Mouse (Mus musculus): ENCODE results near the gene Ell3.

Gene Ell3

GRCm38 (mm10) chr2:121446506-121446905 lies 2.4 kb upstream of the Ell3 start:
- DNase-seq = no peak

DNA sequence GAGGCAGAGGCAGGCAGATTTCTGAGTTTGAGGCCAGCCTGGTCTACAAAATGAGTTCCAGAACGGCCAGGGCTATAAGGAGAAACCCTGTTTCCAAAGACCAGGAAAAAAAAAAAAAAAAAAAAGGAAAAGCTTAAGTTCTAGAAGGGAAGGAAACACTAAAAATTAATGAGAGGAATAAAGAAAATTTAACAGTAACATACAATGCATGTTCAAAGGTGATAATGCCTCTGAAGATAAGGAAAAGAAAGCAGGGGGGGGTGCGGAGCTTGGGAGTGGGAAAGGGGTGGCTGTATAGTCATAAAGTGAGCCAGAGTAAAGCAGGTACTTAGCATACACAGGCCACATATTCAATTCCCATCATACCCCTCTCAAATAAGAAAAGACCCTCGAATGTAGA lies 1.0 kb upstream of the Ell3 start:
- DNase-seq = no peak

DNA sequence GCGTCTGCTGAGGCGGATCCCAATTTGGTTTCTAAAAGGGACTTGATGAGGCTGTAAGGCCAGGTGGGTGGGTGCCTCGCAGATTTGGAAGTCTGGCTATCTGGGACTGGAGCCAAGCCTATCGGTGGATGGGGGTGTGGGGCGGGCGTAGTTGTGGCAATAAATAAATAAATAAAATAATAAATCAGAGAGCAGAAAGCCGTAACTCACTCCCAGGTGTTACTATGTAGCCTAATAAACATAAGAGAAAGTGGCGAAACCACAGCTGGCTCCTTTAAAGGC lies 1.1 kb downstream of the Ell3 start:
- no peak for DNase-seq

GRCm38 (mm10) chr2:121442259-121443067 lies 1.6 kb downstream of the Ell3 start:
- peak; percentile 54 for DNase-seq

GRCm38 (mm10) chr2:121441800-121442199 lies 2.3 kb downstream of the Ell3 start:
- DNase-seq = peak; percentile 5

DNA sequence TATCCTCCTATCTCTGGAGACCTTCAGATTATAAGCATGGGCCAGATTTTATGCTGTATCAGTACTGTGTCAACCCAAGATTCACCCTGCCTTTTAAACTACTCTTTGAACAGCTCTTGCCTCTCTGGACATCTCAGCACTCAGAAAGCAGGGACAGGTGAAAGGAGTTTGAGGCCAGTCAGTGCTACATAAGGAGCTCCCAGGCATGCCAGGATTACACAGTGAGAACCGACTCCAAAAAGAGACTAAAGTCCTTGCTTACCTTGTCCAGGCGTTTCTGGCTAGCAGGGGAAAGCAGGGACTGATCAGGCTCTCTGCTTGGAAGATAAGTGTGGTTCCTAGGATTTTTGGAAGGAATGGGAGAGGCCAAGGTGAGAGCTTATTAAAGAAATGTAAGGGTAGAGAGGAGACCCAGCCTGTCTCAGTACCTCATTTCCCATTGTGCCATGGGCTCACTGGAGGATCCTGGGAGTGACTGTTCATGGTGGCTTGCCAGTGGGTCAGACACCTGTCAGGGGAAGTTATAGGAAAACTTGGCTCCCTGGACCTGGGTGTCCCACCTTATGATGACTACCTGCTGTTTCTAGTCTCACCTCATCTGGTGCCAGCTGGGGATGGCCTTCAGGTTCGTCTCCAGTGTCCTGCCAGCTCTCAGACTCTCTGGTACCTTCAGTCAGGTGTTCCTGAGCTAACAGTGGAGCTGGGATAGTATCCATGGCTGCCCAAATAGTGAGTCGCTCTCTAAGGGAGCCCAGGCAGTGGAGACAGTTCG lies 3.1 kb downstream of the Ell3 start:
- no peak for DNase-seq

DNA sequence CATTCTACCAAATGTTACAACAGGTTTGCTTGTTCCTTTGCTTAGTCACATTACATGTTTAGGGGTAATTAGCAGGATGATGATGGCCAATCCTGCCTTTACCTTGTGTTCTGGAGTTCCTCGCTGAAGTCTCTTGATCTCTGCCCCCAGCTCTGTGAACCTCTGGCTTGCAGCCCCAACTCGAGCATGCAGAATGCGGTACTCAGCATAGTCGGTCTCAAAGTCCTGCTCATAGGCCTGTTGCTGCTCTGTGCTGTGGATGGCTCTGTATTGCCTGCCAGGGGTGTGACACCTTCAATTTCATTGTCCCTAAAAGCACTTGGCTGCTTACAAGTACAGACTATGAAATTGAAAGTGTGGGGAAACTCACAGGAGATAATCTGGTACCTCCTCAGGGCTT lies 4.3 kb downstream of the Ell3 start:
- DNase-seq = no peak

DNA sequence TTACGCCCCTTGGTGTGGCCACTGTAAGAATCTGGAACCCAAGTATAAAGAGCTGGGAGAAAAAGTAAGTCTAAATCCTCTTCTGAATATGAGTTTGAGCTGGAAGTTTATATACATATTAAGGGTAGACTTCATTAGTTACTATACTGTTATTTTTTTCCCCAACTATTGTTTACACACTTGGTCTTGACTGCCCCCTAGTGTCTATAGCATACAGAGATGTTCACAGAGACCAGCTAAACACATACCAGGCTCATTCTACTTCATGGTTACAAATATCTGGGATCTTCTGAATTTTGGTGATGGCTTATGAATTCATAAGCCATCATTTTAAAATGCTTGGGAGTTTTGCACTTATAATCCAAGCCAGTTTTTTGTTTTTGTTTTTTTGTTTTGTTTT lies 9.2 kb downstream of the Ell3 start:
- peak; percentile 59 for DNase-seq

DNA sequence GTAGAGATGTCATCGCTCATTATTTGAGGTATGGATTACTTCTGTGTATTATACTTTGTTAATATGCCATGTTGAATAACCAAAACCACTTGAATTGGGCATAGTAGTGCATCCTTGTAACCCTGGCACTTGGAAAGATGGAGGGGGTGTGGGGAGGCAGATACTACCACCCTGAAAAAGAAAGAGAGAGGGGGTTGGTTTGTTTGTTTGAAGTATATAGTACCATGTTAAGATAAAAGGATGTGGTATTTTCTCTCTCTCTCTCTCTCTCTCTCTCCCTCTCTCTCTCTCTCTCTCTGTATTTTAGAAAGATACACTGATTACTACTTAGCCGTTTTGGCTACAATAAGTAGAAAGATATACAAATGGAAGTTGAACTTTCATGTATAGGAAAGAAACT lies 18.2 kb downstream of the Ell3 start:
- DNase-seq = no peak

DNA sequence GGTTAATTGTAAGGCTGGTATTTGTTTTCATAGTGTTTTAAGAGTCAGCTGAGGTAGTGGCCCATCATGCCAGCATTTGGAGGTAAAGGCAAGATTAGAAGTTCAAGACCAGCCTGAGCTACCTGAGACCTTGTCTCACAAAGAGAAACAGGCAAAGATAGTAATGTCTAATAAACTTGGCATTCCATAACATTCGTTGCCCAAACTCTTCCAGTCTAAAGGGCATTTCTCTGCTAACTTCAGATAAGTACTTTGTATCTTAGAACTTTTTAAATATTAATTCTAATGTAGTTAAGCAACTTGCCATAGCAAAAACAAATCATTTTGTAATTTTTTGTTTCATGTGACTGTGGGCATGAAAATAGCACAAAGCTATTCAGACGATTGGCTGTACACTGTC lies 20.9 kb downstream of the Ell3 start:
- no peak for DNase-seq

GRCm38 (mm10) chr2:121418476-121418875 lies 25.6 kb downstream of the Ell3 start:
- no peak for DNase-seq

DNA sequence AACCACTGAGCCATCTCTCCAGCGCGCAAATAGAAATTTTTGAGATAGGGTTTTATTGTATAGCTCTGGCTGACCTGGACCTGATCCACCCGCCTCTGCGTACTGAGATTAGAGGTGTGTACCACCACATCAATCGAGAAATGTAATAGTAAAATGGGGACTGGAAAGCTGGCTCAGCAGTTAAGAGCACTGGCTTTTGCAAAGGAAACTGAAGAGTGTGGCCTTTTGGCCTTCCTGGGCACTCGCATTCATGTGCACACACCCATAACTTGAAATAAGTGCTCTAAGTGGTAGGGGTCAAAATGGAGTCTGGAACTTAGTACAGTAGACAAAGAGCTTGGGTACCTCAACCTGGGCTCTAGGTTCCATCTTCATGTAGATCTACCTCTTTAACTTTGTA lies 27.7 kb downstream of the Ell3 start:
- no peak for DNase-seq

- no peak for DNase-seq
Observed at GRCm38 (mm10) chr2:121415591-121415990, 28.5 kb downstream of the Ell3 start.

DNA sequence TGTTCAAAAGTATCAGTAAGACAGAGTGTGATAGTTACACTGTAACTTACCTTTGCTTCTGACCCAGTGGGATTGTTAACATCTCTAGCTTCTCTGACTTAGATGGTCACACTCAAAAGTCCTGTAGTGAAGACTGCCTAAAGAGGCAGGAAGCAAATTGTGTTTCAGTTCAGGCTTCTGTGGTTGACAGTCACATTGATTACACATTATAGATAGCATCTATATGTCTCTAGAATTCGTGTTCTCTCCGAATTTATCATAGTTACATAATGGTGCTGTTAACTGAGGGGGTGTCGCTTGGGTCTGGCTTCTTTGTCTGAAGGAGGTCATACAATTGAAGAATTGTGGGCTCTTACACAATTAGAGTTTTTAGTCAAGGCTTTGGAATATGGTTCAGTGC lies 29.0 kb downstream of the Ell3 start:
- DNase-seq = no peak

DNA sequence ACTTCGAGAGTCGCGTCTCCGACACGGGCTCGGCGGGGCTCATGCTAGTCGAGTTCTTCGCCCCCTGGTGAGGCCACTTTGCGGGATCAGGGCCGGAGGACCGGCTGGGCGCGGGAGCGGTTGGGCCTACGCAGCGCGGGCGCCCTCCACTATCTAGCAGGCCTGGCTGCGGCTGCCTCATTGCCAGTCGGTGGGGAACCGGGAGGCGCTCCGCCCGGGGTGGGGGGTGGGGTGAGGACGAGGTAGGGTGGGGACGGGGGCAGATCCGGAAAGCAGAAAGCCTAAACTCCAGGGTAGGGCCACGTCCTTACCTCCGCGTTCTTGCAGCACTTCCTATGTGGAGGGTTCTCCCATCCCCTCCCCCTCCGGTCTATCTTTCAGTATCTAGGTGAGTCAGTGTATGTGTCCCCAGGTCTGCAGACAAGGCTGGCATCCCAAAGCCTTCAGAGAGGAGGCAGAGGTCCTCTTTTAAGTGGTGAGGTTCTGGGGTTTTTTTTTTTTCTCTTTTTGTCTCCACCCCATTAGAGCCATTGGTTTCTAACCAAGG lies 29.9 kb downstream of the Ell3 start:
- no peak for DNase-seq

GRCm38 (mm10) chr2:121413387-121414042 lies 30.6 kb downstream of the Ell3 start, which contains the start of the genes Pdia3 and Catsper2:
Pdia3 (plus strand) TSS chr2:121413775.
Catsper2 (minus strand) TSS chr2:121413792.
- peak; percentile 99 for DNase-seq

GRCm38 (mm10) chr2:121412843-121413386 lies 31.2 kb downstream of the Ell3 start:
- no peak for DNase-seq

GRCm38 (mm10) chr2:121408160-121408559 lies 35.9 kb downstream of the Ell3 start:
- DNase-seq = peak; percentile 57

- DNase-seq = no peak
Observed at GRCm38 (mm10) chr2:121403296-121403695, 40.8 kb downstream of the Ell3 start.

DNA sequence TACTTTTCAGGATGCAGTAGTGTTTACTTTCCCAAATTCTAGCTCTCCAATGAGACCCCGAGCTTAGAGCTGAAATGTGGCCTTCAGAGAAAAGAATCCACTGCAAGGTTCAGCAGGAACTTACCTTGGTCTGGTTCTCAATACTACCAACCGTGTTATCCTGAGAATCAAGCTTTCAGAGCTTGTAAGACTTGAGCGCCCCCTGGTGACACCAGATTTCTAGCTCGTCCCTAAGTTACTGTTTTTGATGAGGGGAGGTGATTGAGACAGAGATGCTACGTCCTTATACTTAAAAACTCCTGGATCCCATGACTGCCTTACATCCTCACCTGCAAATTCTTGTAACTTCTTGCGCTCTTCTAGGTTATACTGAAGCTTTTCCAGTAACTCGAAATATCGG lies 47.5 kb downstream of the Ell3 start:
- DNase-seq = peak; percentile 87

All from retina, postnatal 1 day (tissue).